Mouse (Mus musculus): ENCODE results near the gene Dner.

The Dner gene

GRCm38 (mm10) chr1:84443050-84443449, 253.0 kb downstream of the Dner start:
- no peak for DNase-seq (ENCODE audit: low read depth)

GRCm38 (mm10) chr1:84441419-84441818, 254.6 kb downstream of the Dner start:
- no peak for DNase-seq (ENCODE audit: low read depth)

GRCm38 (mm10) chr1:84437565-84437964, 258.5 kb downstream of the Dner start:
- no peak for DNase-seq (ENCODE audit: low read depth)

- no peak for DNase-seq (ENCODE audit: low read depth)
Measured at GRCm38 (mm10) chr1:84436281-84436680, 259.7 kb downstream of the Dner start.

- peak; percentile 5 for DNase-seq (ENCODE audit: low read depth)
Measured at GRCm38 (mm10) chr1:84433291-84433980, 262.6 kb downstream of the Dner start.

GRCm38 (mm10) chr1:84432311-84432710, 263.7 kb downstream of the Dner start:
- DNase-seq (ENCODE audit: low read depth), result no peak

- DNase-seq (ENCODE audit: low read depth), result no peak
Measured at GRCm38 (mm10) chr1:84428331-84428730, 267.7 kb downstream of the Dner start.

- DNase-seq (ENCODE audit: low read depth), result no peak
Measured at GRCm38 (mm10) chr1:84427757-84428156, 268.3 kb downstream of the Dner start.

GRCm38 (mm10) chr1:84426679-84427078, 269.3 kb downstream of the Dner start:
- DNase-seq (ENCODE audit: low read depth), result no peak

GRCm38 (mm10) chr1:84422881-84423280, 273.1 kb downstream of the Dner start:
- DNase-seq (ENCODE audit: low read depth), result no peak

- no peak for DNase-seq (ENCODE audit: low read depth)
Measured at GRCm38 (mm10) chr1:84421845-84422244, 274.2 kb downstream of the Dner start.

- no peak for DNase-seq (ENCODE audit: low read depth)
Measured at GRCm38 (mm10) chr1:84419416-84419815, 276.6 kb downstream of the Dner start.

GRCm38 (mm10) chr1:84418511-84418910, 277.5 kb downstream of the Dner start:
- DNase-seq (ENCODE audit: low read depth), result no peak

GRCm38 (mm10) chr1:84417761-84418238, 278.2 kb downstream of the Dner start:
- no peak for DNase-seq (ENCODE audit: low read depth)

GRCm38 (mm10) chr1:84417276-84417675, 278.7 kb downstream of the Dner start:
- DNase-seq (ENCODE audit: low read depth), result no peak

- DNase-seq (ENCODE audit: low read depth), result no peak
Measured at GRCm38 (mm10) chr1:84414464-84414863, 281.6 kb downstream of the Dner start.

GRCm38 (mm10) chr1:84409514-84409913, 286.5 kb downstream of the Dner start:
- no peak for DNase-seq (ENCODE audit: low read depth)

GRCm38 (mm10) chr1:84408873-84409272, 287.1 kb downstream of the Dner start:
- no peak for DNase-seq (ENCODE audit: low read depth)

- DNase-seq (ENCODE audit: low read depth), result peak; percentile 52
Measured at GRCm38 (mm10) chr1:84406891-84407290, 289.1 kb downstream of the Dner start.

GRCm38 (mm10) chr1:84405551-84406290, 290.3 kb downstream of the Dner start:
- DNase-seq (ENCODE audit: low read depth), result no peak

- DNase-seq (ENCODE audit: low read depth), result no peak
Measured at GRCm38 (mm10) chr1:84404880-84405279, 291.1 kb downstream of the Dner start.

GRCm38 (mm10) chr1:84402154-84402553, 293.9 kb downstream of the Dner start:
- no peak for DNase-seq (ENCODE audit: low read depth)

GRCm38 (mm10) chr1:84399671-84400070, 296.4 kb downstream of the Dner start:
- DNase-seq (ENCODE audit: low read depth), result no peak
